Mouse (Mus musculus): Measurements from ENCODE around the gene Rtn4.

GRCm38 (mm10) chr11:29765063-29765462, 72.3 kb downstream of the Rtn4 start:
- TF ChIP-seq CTCF (conservative IDR thresholded peaks at IDR 0.05; ENCODE audit: insufficient read depth, insufficient read length, low read depth, low read length) (no peak), POLR2A (IDR thresholded peaks at IDR 0.05; ENCODE audit: low read depth, low read length) (no peak)
